Mouse (Mus musculus) layer of hippocampus, adult 8-10 months (tissue): ENCODE data around the gene Gm20547. TPM values are rescaled to one million over a fixed set of nuclear protein-coding genes. Genes with fewer than 3 reads are reported as not detected.

Source experiments
- DNase-seq, 2 experiments: peaks; one replicate each; pipeline ENCODE4 v3.0.0; 2022; ENCODE audit warnings: low spot score in 2 of 2
- total RNA-seq, 4 experiments: library from RNA; stranded (reverse); gene quantifications; 2 replicates each; pipeline ENCODE4 v1.2.4; 2022

Gene Gm20547
- total RNA-seq, 4 experiments from 2014 or later, result not detected

DNA sequence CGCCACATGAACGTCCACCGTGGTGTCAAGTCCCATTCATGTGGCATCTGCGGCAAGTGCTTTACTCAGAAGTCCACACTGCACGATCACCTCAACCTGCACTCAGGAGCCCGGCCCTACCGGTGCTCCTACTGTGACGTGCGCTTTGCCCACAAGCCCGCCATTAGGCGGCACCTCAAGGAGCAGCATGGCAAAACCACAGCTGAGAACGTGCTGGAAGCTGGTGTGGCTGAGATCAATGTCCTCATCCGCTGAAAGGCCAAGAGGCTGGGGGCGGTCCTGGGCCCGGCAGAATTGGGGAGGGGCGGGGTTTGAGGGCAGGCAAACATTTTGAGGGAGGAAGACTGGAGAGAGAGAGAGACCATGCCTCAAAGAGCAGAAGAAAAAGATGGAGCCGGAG, 14.5 kb upstream of the Gm20547 start:
- no peak for DNase-seq

DNA sequence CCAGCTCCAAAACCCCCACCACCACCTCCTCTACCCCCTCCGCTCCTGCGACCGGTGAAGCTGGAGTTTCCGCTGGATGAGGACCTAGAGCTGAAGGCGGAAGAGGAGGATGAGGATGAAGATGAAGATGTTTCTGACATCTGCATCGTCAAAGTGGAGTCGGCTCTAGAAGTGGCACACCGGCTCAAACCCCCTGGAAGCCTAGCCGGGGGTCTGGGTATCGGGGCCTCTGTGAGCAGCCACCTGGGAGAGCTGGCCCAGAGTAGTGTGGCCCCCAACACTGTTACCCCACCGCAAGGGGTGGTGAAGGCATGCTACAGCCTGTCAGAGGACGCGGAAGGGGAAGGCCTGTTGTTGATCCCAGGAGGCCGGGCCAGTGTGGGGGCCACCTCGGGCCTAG, 13.9 kb upstream of the Gm20547 start:
- DNase-seq, result no peak

DNA sequence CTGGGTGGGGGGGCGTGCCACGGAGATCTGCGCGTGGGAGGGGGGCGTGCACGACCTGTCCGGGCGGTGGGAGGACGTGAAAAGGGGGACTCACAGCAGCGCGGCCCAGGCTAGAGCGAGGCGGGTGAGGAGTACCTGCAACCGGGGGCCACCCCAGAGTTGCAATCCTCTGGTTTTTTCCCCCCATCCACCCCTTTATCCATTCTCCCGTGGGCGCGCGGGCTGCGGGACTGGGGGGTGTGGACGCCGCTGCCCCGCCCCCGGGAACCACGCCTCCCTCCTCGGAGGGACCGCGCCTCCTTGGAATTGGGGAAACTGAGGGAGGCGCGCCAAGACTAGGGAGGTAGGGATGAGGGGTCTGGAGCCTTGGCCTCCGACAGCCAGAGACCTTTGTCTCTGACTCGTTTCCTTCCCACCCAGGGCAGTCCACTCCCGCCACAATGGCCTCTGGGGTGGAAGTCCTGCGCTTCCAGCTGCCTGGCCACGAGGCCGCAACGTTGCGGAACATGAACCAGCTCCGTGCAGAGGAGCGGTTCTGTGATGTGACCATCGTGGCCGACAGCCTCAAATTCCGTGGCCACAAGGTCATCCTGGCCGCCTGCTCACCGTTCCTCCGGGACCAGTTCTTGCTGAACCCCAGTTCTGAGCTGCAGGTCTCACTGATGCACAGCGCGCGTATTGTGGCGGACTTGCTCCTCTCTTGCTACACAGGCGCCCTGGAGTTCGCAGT, 13.1 kb upstream of the Gm20547 start:
- DNase-seq, result peak in 1 of 2 experiments; percentile 36

DNA sequence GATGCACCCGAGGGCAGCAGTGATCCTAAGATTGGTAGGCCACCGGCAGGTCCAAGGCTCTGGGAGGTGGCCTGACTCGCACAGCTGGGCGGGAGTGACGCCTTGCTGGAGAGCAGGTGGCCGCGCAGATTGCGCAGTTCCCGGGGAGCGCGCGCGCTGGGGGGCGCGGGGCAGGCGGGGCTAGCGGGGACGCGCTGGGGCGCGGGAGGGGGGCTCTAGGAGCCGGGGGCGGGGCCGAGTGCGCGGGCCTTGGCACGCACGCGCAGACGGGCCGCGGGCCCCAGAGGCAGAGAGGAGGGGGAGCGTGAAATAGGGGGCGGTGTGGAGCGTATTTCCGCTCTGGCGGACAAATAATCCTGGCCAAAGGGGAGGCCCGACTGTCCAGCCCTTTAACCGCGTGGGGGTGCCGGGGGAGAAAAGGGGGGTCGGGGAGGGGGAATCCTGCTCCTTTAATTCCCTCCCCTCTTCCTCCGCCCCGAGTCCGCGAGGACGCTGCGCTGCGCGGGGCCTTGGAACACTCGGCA, 12.3 kb upstream of the Gm20547 start:
- DNase-seq, result peak; percentile 87 to 91

DNA sequence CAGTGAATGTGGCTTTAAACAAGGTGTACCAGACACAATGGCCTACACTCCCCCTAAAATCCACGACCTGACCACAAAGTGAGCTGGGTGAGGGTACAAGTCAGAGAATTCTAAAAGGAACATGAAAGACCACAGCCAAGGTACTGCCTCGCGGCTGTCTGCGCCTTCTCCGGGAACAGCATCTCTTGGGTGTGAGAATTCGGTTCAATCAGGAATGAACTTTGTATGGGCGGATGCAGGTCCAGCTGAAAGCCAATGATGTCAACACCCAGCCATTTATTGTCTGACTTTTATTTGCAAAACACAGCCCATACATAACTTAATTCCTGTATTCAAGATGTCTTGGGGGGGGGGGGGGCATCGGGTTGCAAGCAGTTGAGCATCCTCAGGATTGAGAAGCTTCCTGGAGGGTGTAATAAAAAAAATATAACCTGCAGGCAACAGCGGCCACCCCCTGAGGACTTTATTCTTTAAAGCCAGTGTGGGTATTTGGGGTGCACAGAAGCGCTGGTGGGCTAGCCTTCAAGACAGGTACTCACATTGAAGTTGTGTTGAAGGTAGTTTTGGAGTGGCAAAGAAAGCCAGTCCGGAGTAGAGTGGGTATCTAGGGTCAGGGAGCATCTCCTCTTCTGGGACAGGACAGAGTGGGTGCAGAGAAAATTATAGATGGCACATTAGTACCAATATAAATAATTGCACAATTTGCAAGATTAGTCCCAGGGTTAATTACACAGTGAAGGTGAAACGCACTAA, 11.4 kb upstream of the Gm20547 start:
- DNase-seq, result no peak

DNA sequence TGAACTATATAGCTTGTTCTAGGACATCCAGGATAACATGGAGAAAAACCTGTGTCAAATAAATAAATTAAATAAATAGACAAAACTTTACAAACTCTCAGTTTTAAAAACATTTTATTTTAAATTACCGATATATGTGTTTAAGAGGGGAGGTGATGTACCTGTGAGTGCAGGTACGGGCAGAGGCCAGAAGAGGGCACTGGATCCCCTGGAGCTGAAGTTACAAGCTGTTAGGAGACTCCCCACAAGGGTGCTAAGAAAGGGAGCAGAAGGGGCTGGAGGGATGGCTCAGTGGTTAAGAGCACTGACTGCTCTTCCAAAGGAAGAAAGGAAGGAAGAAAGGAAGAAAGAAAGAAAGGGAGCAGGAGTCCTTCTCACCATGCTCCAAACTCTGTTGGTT, 9.5 kb upstream of the Gm20547 start:
- no peak for DNase-seq

DNA sequence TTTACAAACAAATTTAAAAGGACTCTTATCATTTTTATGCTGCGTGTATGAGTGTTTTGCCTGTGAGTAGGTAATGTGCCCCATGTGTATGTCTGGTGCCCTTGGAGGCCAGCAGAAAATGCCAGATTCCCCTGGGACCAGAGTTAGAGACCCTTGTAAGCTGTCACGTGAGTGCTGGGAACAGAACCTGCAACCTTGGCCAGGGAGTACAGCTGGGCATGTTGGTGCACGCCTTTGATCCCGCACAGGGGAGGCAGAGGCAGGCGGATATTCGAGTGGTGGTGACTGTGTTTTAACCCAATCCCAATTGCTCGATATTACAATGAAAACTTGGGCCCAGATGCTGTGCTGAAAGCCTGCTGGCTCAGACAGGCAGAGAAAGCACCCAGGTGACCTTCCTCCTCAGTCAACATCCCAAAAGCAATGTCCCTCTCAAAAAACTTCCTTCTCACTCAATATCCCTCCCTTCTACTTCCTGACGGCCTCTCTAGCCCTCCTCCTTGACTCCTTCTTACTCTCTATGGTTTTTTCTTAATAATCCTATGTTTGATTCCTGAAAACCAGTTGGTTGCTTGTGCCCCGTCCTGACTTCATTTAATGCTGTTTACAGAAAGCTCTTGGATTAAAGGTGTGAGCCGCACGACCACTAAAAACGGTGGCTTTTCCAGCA, 8.4 kb upstream of the Gm20547 start:
- DNase-seq, result no peak

DNA sequence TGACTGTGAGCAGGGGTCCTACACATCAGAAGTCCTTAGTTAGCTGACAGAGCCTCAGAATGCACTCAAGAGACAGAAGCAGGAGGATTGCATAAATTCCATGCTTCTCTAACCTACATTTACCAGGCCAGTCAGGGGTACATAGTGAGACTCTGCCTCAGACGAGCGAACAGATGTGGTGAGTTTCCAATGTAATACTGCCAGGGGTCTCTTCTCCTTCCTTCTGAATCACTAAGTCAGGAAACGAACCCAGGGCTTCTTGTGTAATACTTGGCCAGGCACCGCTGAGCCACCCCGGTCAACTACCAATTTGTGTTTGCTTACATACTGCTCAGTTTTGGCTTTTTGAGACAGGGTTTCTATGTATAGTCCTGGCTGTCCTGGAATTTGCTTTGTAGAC, 6.1 kb upstream of the Gm20547 start:
- DNase-seq, result no peak

DNA sequence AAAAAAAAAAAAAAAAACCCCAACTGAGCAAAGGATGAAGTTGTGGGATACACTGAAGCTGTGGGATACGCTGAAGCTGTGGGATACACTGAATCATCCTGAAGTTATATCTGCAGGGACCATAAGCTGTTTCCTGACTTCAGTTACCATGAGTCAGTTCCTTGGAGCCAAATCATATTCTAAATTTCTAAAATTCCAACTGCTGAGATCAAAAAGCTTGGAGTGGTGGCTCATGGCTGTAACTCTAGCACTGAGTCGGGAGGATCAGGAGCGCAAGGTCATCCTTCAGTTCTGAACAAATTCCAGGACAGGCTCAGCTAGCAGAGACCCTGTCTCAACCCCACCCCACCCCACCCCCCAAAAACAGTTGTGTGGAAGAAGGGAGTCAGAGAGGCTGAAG, 3.8 kb upstream of the Gm20547 start:
- no peak for DNase-seq

DNA sequence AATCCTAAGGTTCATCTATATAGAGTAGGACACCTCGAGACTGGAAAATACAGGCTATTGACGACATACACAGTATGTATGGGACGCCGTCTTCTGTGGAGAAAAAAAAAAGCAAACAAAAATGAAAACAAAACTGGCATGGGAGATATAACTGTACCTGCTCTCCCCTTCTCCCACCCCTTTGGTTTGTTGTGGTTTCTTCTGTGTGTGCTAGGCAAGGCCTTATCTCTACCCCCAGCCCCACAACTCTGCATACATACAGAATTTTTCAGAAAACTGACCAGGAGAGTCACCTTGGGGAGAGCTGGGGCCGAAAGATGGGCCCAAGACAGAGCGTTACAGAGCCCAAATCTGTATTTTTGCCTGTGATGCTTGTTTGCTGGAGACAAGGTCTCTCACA, 2.9 kb upstream of the Gm20547 start:
- no peak for DNase-seq

DNA sequence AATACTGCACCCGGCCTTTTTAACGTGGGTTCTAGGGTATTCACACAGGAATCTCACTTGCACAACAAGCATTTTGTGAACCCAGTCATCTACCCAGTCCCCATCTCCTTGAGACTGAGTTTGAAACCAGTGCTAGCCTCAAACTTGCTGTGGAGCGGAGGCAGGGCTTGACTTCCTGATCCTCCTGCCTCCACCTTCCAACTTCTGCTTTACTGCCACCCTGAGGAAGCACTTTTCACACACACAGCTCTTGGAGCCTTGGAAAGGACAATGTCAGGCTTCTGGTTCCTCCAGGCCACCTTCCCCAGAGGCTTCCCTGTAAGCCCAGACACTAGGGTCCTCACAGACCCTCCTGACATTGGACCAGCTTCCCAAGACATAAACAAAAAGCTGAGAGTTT, 1.5 kb upstream of the Gm20547 start:
- DNase-seq, result no peak

DNA sequence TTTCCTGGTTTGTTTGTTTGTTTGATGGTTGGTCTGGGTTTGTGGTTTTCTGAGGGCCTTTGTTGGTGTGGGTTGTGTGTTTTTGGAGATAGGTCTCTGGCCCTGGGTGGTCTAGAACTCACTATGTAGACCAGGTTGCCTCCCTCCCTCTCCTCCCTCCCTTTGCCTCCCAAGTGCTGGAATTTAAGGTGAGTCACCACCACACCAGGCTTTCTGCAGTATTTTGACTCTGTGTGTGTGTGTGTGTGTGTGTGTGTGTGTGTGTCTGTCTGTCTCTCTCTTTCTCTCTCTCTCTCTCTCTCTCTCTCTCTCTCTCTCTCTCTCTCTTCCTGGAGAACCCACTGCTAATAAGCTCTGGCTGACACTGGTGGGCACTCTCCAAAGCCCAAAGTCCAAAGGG, 676 bp downstream of the Gm20547 start:
- DNase-seq, result no peak

DNA sequence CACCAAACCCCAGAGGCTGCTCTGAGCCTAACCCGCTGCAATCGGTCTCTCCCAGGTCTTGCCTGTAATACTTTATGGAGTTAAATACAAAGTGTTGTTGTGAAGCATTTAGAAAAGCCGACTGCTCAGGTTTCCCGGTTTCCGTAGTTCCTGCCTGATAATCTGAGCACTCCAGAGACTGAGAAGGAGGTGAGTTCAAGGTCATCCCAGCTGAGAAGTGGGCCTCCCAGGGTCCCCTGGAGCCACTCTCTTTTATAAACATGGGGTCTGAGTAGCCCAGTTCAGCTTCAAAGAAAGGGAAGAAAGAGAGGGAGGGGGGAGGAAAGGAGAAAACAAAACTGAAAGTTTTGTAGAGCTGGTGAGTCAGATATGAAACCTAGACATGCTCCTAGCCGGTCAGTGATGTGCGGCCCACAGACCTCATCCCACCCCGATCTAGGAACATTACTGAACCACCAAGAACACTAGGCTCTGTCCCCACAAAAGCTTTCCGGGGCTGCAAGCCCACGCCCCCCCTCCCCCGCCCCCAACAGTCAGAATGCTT, 2.4 kb downstream of the Gm20547 start, which contains the start of gene Zbtb12:
TSS of gene Zbtb12 (plus strand) at position 148 of the 544 bp plus-strand sequence.
- no peak for DNase-seq

DNA sequence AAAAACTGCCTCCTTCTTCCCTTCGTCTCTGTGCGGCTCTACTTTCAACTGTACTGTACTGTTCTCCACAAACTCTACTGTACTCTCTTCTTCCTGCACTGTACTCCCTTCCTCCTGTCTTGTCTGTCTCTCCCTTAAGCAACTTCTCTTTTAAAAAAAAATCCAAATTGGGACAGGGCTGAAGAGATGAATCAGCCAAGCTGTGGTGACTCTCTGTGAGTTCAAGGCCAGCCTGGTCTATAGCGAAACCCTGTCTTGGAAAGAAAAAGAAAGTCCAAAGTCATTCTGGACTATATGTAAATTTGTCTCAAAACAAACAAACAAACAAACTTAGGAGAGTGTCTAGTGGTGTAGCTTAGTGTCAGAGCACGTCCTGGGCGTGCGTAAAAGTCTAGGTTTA, 7.5 kb downstream of the Gm20547 start:
- no peak for DNase-seq

DNA sequence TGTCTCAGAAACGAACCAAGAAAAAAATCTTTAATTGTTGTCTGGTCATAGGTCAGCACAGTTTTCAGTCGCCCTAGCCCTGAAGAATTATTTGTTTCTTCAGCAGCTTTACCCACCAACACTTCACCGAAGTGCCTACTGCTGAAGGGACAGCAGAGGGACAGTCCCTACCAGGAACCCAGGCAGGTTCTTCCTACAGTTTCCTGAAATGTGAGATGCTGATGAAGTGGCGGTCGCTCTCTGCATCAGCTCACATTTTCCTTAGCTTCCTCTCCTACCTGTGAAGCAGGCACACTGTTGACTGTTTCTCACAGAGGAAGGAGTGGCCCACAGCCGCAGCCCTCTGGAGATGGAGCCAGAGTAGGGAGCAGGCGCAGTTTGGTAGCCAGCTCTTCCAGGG, 15.9 kb downstream of the Gm20547 start:
- DNase-seq, result no peak

DNA sequence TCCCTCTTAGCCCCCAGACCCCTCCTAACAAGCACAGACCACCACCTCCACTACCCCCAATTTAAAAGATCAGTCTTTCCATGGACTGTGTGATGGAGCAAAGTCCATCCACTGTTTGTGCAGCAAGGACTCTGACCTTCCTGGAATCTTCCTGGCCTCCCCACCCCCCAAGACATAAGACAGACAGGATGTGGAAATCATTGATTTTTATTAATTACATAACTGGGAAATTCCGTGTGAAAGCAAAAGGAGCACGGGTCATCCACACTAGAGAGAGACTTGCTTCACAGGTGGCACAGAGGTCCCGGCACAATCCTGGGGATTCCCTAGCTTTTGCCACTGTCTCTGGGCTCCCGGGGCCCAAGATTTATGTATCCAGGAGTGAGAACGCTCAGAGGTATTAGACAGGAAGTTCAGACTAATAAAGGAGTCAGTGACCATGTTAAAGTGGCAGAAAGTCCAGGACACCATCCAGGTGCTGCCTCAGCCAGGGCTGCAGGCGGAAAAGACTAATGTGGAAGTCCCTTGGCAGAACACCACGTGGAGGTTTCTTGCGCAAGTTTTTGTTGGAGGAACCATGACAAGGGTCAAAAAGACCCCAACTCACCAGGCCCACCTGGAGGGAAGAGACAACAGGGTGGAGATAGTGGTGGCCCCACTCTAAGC, 19.3 kb downstream of the Gm20547 start, which contains the start of gene Cfb:
TSS of gene Cfb (minus strand) at position 103 of the 666 bp plus-strand sequence.
- no peak for DNase-seq

DNA sequence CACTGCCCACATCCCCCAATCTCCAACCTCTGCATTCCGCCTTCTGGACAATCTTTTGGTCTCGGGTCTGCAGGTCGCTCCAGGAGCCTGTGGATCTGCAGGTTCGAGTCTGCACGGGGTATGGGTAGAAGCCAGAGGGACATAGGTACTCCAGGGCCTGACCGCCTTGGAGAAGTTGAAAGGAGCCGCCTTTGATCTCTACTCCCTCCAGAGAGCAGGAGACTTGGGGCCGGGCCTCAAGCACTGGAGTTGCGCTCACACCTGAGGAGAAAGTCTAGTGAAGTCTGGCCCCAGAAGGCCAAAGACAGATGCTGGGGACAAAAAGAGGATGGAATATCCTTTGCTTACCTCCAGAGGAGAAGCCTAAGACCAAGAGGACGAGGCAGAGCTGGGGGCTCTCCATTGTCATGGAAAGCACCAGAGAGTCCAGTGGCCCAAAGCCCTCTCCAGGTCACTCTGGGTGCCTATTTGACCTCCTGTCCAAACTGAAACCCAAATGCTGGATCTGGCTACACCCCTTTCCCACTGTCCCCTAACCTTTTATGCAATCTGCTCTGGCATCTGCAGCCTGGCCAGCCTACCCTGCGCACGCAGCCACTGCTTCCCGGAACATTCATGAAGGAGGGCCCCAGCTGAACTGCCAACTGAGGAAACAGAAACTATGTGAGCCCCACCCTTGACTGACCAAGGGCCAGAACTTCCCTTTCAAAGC, 20.0 kb downstream of the Gm20547 start:
- no peak for DNase-seq

DNA sequence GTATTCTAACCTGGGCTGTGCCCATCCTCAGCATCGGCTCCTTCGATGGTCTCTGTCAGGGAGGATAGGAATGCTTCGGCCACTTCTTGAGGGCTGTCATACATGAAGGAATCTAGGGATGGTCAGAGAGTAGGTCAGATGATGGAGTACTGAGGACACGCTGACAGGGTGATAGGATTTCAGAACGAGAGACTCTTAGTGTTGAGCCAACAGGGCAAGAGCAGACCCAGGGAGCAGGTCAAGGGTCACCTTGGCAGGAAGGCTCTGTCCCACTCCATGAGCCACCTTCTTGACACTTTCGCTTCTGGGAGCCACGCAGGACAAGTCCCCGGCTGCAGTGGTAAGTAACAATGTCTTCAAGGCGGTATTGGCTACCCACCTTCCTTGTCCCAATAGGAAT, 21.3 kb downstream of the Gm20547 start:
- DNase-seq, result no peak

DNA sequence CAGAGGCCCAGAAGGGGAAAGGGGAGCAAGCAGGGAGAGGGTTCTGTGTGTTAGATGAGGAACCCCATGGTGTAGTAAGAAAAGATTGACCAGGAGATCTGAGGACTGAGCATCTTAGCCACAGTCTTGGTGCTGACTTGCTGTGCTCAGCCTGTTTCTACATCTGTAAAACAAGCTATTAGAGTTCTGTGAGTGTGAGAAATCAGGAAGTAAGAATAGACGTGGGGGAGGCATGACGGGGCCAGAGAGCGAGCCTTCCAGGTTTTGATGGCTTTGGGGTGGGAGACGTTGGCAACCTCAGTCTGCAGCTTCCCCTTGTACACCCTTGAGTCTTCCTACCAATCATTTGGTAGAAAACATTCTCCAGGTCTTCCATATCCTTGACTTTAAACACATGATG, 23.2 kb downstream of the Gm20547 start:
- DNase-seq, result no peak

DNA sequence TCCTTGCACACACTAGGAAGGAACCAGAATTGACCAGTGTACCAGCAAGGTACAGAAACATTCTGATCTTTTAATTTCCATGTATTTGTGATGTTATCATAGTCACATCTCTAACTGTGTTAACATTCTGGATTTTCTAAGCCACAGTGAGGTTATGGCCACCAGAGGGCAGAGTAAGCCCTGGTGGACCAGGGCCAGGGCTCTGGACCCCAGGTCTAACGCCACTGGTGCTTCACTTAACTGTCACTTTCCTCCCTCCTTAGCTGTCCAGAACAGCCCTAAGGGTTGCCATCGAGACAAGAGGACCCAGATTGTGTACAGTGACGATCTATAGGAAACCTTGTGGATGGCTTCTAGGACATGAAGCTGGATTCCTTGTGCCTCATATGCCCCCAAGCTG, 26.0 kb downstream of the Gm20547 start:
- no peak for DNase-seq

DNA sequence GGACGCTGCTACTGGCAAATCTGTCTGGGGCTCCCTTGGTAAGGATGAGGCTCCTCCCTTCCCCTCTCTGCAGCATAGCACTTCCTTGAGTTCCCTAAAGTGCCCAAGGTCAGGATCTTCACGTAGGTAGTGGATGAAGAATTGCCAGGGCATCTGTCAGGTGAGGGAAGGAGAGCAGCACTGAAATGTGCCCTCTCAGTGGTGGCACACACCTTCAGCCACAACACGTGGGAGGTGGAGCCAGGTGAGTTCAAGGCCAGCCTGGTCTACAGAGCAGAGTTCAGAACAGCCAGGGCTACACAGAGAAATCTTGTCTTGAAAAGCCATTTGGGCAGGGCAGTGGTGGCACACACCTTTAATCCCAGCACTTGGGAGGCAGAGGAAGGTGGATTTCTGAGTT, 27.1 kb downstream of the Gm20547 start:
- DNase-seq, result no peak
